In the genomic region with DNA sequence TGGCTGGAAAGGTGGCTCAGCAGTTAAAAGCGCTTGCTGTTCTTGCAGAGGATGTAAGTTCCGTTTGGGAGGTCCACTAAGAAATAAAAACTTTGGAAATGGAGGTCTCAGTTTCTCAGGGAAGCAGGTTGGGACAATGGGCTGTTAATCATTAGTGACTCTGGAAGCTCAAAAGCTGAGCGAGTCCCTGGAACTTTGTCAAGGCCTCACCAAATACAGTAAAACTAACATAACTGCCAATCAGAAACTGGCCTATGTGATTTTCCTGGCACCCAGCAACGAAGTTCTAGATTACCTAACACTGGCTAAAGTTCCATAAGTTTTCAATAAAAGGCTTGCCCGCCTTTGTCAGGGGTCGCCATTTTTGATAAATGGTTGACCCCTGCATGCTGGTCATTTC, we compare ENCODE assay signal across 21 mouse cellular contexts. TPM values are rescaled to one million over a fixed set of nuclear protein-coding genes. Genes with fewer than 3 reads are reported as not detected.
"Had no signal": no experiment of that assay in that cellular context is flagged by ENCODE, and none has a peak within 500 bp of the region (broad histone marks: within the 10 kb centered on the region; RNA-seq: fewer than 3 reads in every experiment).

No protein-coding gene starts in this region.

- H3K4me3 ChIP-seq: intestine, embryonic 15.5 days; layer of hippocampus, adult 2 months; limb, embryonic 12.5 days; liver, embryonic 13.5 days; midbrain, embryonic 10.5 days; myocyte; neural tube, embryonic 15.5 days had no signal

- H3K9ac ChIP-seq: intestine, embryonic 15.5 days; limb, embryonic 12.5 days; liver, embryonic 13.5 days; lung, embryonic 14.5 days; neural tube, embryonic 15.5 days had no signal

- H3K27ac ChIP-seq: intestine, embryonic 15.5 days; layer of hippocampus, adult 2 months; limb, embryonic 12.5 days; liver, embryonic 13.5 days; midbrain, embryonic 10.5 days; neural tube, embryonic 15.5 days had no signal

- H3K9me3 ChIP-seq: intestine, embryonic 15.5 days; limb, embryonic 12.5 days; liver, embryonic 13.5 days; midbrain, embryonic 10.5 days; neural tube, embryonic 15.5 days had no signal

- DNase-seq: liver, embryonic 13.5 days; lung, embryonic 14.5 days; lung, postnatal 10 days; lung, postnatal 4 days; midbrain, embryonic 14.5 days; right cerebral cortex, adult 18-20 months; right cerebral cortex, postnatal 25 days; thymus, postnatal 36 days had no signal

- H3K27me3 ChIP-seq: intestine, embryonic 15.5 days; limb, embryonic 12.5 days; liver, embryonic 13.5 days; neural tube, embryonic 15.5 days had no signal

- H3K4me2 ChIP-seq: intestine, embryonic 15.5 days; limb, embryonic 12.5 days; liver, embryonic 13.5 days; lung, embryonic 14.5 days; neural tube, embryonic 15.5 days had no signal

- H3K4me1 ChIP-seq: intestine, embryonic 15.5 days; neural tube, embryonic 15.5 days had no signal

- ATAC-seq: intestine, embryonic 15.5 days had no signal

- H3K36me3 ChIP-seq: intestine, embryonic 15.5 days; limb, embryonic 12.5 days; liver, embryonic 13.5 days; midbrain, embryonic 10.5 days; neural tube, embryonic 15.5 days had no signal

RNA-seq across cellular contexts. Expression of a gene that starts 12.6 kb away (rescaled TPM):
- total RNA-seq: layer of hippocampus, adult 2 months; layer of hippocampus, postnatal 10 days; left cerebral cortex, postnatal 36 days; megakaryocyte, adult 5-6 weeks had no signal
- polyA plus RNA-seq: intestine, embryonic 15.5 days; limb, embryonic 12.5 days; liver, embryonic 13.5 days; lung, embryonic 14.5 days; midbrain, embryonic 10.5 days; midbrain, embryonic 14.5 days; myocyte; neural tube, embryonic 11.5 days; neural tube, embryonic 15.5 days; small intestine, adult 2 months; stomach, embryonic 16.5 days; thymus, postnatal 0 days had no signal
